Mouse (Mus musculus): ENCODE results near the gene Slc7a8. TPM values are rescaled to one million over a fixed set of nuclear protein-coding genes. Genes with fewer than 3 reads are reported as not detected.

Gene Slc7a8
- polyA plus RNA-seq, 1 experiment from 2014 or later: 0.50 TPM

DNA sequence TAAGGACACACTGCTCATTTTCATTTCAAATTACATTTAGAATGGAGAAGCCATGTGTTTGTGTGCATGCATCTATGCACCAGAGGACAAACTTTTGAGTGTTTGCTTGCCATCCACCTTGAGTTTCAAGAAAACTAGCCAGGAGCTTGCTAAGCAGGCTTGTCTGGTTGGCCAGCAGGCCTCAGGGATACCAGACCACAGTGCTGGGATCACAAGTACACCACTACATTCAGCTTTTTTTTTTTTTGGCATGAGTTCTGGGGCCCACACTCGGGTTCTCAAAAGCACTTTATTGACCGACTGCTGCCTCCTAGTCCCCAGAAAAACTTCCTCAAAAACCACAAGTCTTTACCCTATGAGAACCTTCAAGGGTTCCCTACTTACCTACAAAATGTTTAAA is 107.4 kb downstream of the Slc7a8 start:
- H3K27ac ChIP-seq: no peak overlapping the region
- DNase-seq (ENCODE audit: low spot score): no peak
- 94% methylated on average over 2 of the region's 2 CpGs for WGBS

More for the DNA sequence above, 107.4 kb downstream of the Slc7a8 start:
- Histone ChIP-seq H3K9me3 (replicated peaks) (no peaks in the 10 kb centered on the region), H3K36me3 (peaks cover 95% of the 10 kb centered on the region), H3K4me1 (no peaks in the 10 kb centered on the region), H3K4me3 (no peak overlapping the region), H3K27me3 (ENCODE audit: low read depth, poor library complexity, severe bottlenecking) (no peaks in the 10 kb centered on the region)

Other genes starting within 250 kb of the Slc7a8 start
- 57.5 and 63.0 TPM in 2 replicates for gene Haus4, start 227.3 kb downstream of the Slc7a8 start, polyA plus RNA-seq (2016; fragmentation: Nextera tagmentation; extraction: Ambion mirVana)
- 70.1 and 75.3 TPM in 2 replicates for gene Ajuba, start 204.4 kb downstream of the Slc7a8 start, polyA plus RNA-seq (2016; fragmentation: Nextera tagmentation; extraction: Ambion mirVana)
- 11.1 and 13.5 TPM in 2 replicates for gene 4931414P19Rik, start 176.0 kb downstream of the Slc7a8 start, polyA plus RNA-seq (2016; fragmentation: Nextera tagmentation; extraction: Ambion mirVana)
- 508 and 553 TPM in 2 replicates for gene Psmb5, start 163.9 kb downstream of the Slc7a8 start, polyA plus RNA-seq (2016; fragmentation: Nextera tagmentation; extraction: Ambion mirVana)
- gene Psmb11, start 160.5 kb downstream of the Slc7a8 start, polyA plus RNA-seq (2016; fragmentation: Nextera tagmentation; extraction: Ambion mirVana): 0.13 and 0.14 TPM in 2 replicates
- not detected in 2 replicates for gene Gm17606, start 141.0 kb downstream of the Slc7a8 start, polyA plus RNA-seq (2016; fragmentation: Nextera tagmentation; extraction: Ambion mirVana)
- gene Cdh24, start 140.6 kb downstream of the Slc7a8 start, polyA plus RNA-seq (2016; fragmentation: Nextera tagmentation; extraction: Ambion mirVana): 7.1 and 8.1 TPM in 2 replicates
- gene 1700123O20Rik, start 95.7 kb downstream of the Slc7a8 start, polyA plus RNA-seq (2016; fragmentation: Nextera tagmentation; extraction: Ambion mirVana): 112 and 116 TPM in 2 replicates
- 142 and 144 TPM in 2 replicates for gene Acin1, start 95.0 kb downstream of the Slc7a8 start, polyA plus RNA-seq (2016; fragmentation: Nextera tagmentation; extraction: Ambion mirVana)
- gene Gm29776, start 83.1 kb downstream of the Slc7a8 start, polyA plus RNA-seq (2016; fragmentation: Nextera tagmentation; extraction: Ambion mirVana): 0.10 and 0.16 TPM in 2 replicates
- gene Cebpe, start 69.8 kb downstream of the Slc7a8 start, polyA plus RNA-seq (2016; fragmentation: Nextera tagmentation; extraction: Ambion mirVana): not detected in 2 replicates
- gene Rnf212b, start 32.2 kb upstream of the Slc7a8 start, polyA plus RNA-seq (2016; fragmentation: Nextera tagmentation; extraction: Ambion mirVana): not detected in 2 replicates
- 17.8 and 22.6 TPM in 2 replicates for gene Homez, start 89.0 kb upstream of the Slc7a8 start, polyA plus RNA-seq (2016; fragmentation: Nextera tagmentation; extraction: Ambion mirVana)
- gene Ppp1r3e, start 95.6 kb upstream of the Slc7a8 start, polyA plus RNA-seq (2016; fragmentation: Nextera tagmentation; extraction: Ambion mirVana): 0.08 TPM in 1 of 2 replicates, not detected in the other
- 1.7 and 2.2 TPM in 2 replicates for gene Bcl2l2, start 101.4 kb upstream of the Slc7a8 start, polyA plus RNA-seq (2016; fragmentation: Nextera tagmentation; extraction: Ambion mirVana)
- 0.55 TPM in 1 of 2 replicates, not detected in the other for gene Gm20521, start 101.5 kb upstream of the Slc7a8 start, polyA plus RNA-seq (2016; fragmentation: Nextera tagmentation; extraction: Ambion mirVana)
- 173 and 178 TPM in 2 replicates for gene Pabpn1, start 110.6 kb upstream of the Slc7a8 start, polyA plus RNA-seq (2016; fragmentation: Nextera tagmentation; extraction: Ambion mirVana)
- 31.2 and 52.7 TPM in 2 replicates for gene Slc22a17, start 131.2 kb upstream of the Slc7a8 start, polyA plus RNA-seq (2016; fragmentation: Nextera tagmentation; extraction: Ambion mirVana)
- 40.2 and 53.4 TPM in 2 replicates for gene Efs, start 144.2 kb upstream of the Slc7a8 start, polyA plus RNA-seq (2016; fragmentation: Nextera tagmentation; extraction: Ambion mirVana)
- gene Il25, start 150.7 kb upstream of the Slc7a8 start, polyA plus RNA-seq (2016; fragmentation: Nextera tagmentation; extraction: Ambion mirVana): 0.14 TPM in 1 of 2 replicates, not detected in the other
- gene Cmtm5, start 154.3 kb upstream of the Slc7a8 start, polyA plus RNA-seq (2016; fragmentation: Nextera tagmentation; extraction: Ambion mirVana): 0.38 and 1.2 TPM in 2 replicates
- gene Myh6, start 185.0 kb upstream of the Slc7a8 start, polyA plus RNA-seq (2016; fragmentation: Nextera tagmentation; extraction: Ambion mirVana): 1.5 and 2.3 TPM in 2 replicates
- gene Gm17428, start 195.0 kb upstream of the Slc7a8 start, polyA plus RNA-seq (2016; fragmentation: Nextera tagmentation; extraction: Ambion mirVana): not detected in 2 replicates
- gene Myh7, start 212.7 kb upstream of the Slc7a8 start, polyA plus RNA-seq (2016; fragmentation: Nextera tagmentation; extraction: Ambion mirVana): 2.2 and 4.4 TPM in 2 replicates
- gene Ngdn, start 233.5 kb upstream of the Slc7a8 start, polyA plus RNA-seq (2016; fragmentation: Nextera tagmentation; extraction: Ambion mirVana): 97.5 and 98.1 TPM in 2 replicates

All from limb, embryonic 10.5 days (tissue).